Mouse (Mus musculus) spleen, adult 2 months (tissue): ENCODE data around the gene Sfswap.

Experiments used
- CTCF ChIP-seq: fragments of 200-500 bp; IDR thresholded peaks from 2 replicates; pipeline ENCODE4 v1.5.1; 2011; ENCODE audit warnings: mild to moderate bottlenecking, inconsistent platforms; ENCODE audit not compliant: insufficient read depth, insufficient read length, insufficient replicate concordance; ENCODE audit errors: extremely low read depth
- POLR2A ChIP-seq: fragments of 200-500 bp; IDR thresholded peaks from 2 replicates; pipeline ENCODE4 v1.6.1; 2011; ENCODE audit warnings: low read depth, low read length, inconsistent platforms

DNA sequence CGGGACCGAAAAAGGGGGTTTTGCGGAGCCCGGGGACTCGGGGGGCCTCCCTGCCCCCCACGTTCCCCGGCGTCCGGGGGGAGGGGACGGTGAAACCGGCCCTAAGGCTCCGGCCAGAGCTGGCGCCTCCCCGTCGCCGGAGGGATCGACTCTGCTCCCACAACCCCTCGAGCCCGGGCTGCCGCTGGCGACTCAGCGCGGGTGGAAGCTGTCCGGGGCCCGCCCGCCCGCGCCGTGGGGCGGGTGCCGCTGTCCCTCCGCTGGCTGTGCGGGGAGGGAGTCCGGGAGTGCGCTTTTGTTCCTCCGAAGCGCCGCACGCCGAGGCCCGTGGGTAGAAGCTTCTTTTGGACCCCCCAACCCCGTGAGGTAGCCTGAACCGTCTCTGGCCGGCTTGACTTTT lies 650 bp downstream of the Sfswap start:
- TF ChIP-seq POLR2A (no peak), CTCF (no peak)
